In genomic region chr1:57351941-57352340, GRCm38 (mm10) we compare ENCODE assay signal across 14 mouse cellular contexts.
"Had no signal": no experiment of that assay in that cellular context is flagged by ENCODE, and none has a peak within 500 bp of the region (broad histone marks: within the 10 kb centered on the region; RNA-seq: fewer than 3 reads in every experiment).

No protein-coding gene starts in this region.

- ATAC-seq: liver, postnatal 0 days; lung, postnatal 0 days; midbrain, embryonic 16.5 days had no signal

- DNase-seq: liver, postnatal 0 days; lung, adult 2 months; lung, postnatal 4 days; midbrain, embryonic 14.5 days; retina, postnatal 1 day; right cerebral cortex, adult 18-20 months; right cerebral cortex, postnatal 25 days; right cerebral cortex, postnatal 4 days; spleen, adult 18-20 months; thymus, adult 18-20 months; thymus, postnatal 14 days; thymus, postnatal 36 days had no signal
